Mouse (Mus musculus): Measurements from ENCODE around the gene Zfp114. TPM values are rescaled to one million over a fixed set of nuclear protein-coding genes. Genes with fewer than 3 reads are reported as not detected.

The Zfp114 gene
- 4.8 and 5.3 TPM in 2 replicates for polyA plus RNA-seq (2015; fragmentation: Nextera tagmentation; extraction: Ambion mirVana)

DNA sequence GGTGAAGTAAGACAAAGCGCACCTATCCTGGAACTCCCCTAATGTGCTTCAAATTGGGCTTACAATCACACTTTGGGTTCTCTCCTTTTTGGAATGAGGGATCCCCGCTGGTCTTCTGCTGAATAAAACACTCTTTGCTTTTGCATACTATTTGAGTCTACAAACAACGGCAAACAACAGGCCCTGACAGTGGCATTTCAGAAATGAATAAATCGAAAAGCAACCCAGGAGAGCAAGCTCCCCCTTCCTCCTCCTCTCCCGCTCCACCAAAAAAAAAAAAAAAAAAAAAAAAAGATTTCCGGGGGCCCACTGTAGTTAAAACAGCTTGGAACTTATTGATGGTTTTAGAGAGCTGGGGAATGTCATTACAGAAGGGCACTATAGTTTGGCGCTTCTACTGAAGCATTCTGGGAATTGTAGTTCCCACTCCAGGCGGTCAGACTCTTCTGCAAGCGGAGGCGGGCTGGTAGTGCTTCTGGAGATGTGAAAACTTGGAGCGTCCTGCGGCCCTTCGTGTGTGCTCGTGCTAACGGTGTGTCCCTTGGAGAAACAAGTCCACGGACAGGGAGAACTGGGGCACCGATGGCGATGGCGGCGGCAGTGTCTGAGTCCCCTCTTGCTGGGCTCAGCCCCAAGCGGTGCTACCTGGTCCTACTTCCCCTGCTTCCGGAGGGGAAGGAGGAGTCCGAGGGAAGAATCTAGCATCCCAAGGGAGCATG, at the start of gene Zfp114:
Gene Zfp114, plus strand, starts transcription at position 443 of the 719 bp plus-strand sequence.
- H3K4me1 ChIP-seq (ENCODE audit: control insufficient read depth, insufficient read depth, low read length) = peaks cover 6% of the 10 kb centered on the region; the same call in 1 of the 2 replicates
- ATAC-seq = peak; percentile 92
- 10% methylated on average over 23 of the region's 23 CpGs for WGBS

DNA sequence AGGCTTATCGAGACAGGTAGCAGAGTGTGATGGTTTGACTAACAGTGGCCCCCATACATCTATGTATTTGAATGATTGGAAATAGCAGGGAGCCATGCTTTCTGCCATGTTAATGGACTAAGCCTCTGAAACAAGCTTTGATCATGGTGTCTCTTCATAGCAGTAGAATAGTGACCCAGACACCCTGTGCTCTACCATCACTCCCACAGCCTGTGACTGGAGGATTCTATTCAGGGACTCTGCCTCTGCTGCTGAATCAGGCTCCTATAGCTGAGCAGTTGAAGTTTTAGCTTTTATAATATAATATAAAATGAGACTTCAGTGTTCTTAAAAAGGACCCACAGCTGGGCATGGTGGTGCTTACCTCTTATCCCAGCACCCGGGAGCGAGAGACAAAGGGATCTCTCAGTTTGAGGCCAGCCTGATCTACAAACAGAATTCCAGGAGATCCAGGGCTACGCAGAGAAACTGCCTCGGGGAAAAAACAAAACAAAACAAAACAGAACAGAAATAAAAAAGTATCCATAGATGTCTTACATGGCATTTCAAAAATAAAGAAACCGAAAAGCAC, 41.4 kb upstream of the Zfp114 start:
- H3K36me3 ChIP-seq (ENCODE audit: control insufficient read depth, insufficient read depth, low read length) = peaks cover 21% of the 10 kb centered on the region
- no peaks in the 10 kb centered on the region for H3K9me3 ChIP-seq (replicated peaks; ENCODE audit: control insufficient read depth, low read length, poor library complexity, severe bottlenecking)
- H3K4me2 ChIP-seq (ENCODE audit: low read length) = peak overlapping the region; percentile 86
- H3K4me1 ChIP-seq (ENCODE audit: control insufficient read depth, insufficient read depth, low read length) = peaks cover 10% of the 10 kb centered on the region
- peak overlapping the region; percentile 57 for H3K4me3 ChIP-seq (ENCODE audit: low read depth, low read length)
- H3K27ac ChIP-seq (ENCODE audit: low read length) = peak overlapping the region; percentile 75
- peak; percentile 62 for ATAC-seq
- no peaks in the 10 kb centered on the region for H3K27me3 ChIP-seq (ENCODE audit: control insufficient read depth, insufficient read depth, low read depth, low read length)
- WGBS = 14% methylated on average over 6 of the region's 6 CpGs
- H3K9ac ChIP-seq (ENCODE audit: low read depth, low read length) = peak overlapping the region; percentile 81

More for the DNA sequence above, at the start of gene Zfp114:
- no peaks in the 10 kb centered on the region for H3K9me3 ChIP-seq (replicated peaks; ENCODE audit: control insufficient read depth, low read length, poor library complexity, severe bottlenecking)
- H3K36me3 ChIP-seq (ENCODE audit: control insufficient read depth, insufficient read depth, low read length) = no peaks in the 10 kb centered on the region
- peak within 1 kb of the TSS; percentile 56 for H3K4me3 ChIP-seq (ENCODE audit: low read depth, low read length)
- H3K27me3 ChIP-seq (ENCODE audit: control insufficient read depth, insufficient read depth, low read depth, low read length) = no peaks in the 10 kb centered on the region
- H3K27ac ChIP-seq (ENCODE audit: low read length) = peak within 1 kb of the TSS; percentile 80
- H3K4me2 ChIP-seq (ENCODE audit: low read length) = peak within 1 kb of the TSS; percentile 60
- peak within 1 kb of the TSS; percentile 73 for H3K9ac ChIP-seq (ENCODE audit: low read depth, low read length)

- H3K27ac ChIP-seq (ENCODE audit: low read length) = peak within 1 kb of the TSS; percentile 75
- peak within 1 kb of the TSS; percentile 86 for H3K4me2 ChIP-seq (ENCODE audit: low read length)
- H3K36me3 ChIP-seq (ENCODE audit: control insufficient read depth, insufficient read depth, low read length) = peaks cover 25% of the 10 kb centered on the region
- WGBS = 4% methylated on average over 32 of the region's 32 CpGs
- ATAC-seq = peak; percentile 93
- peaks cover 10% of the 10 kb centered on the region for H3K4me1 ChIP-seq (ENCODE audit: control insufficient read depth, insufficient read depth, low read length)
- no peaks in the 10 kb centered on the region for H3K27me3 ChIP-seq (ENCODE audit: control insufficient read depth, insufficient read depth, low read depth, low read length)
- peak within 1 kb of the TSS; percentile 81 for H3K9ac ChIP-seq (ENCODE audit: low read depth, low read length)
- H3K9me3 ChIP-seq (replicated peaks; ENCODE audit: control insufficient read depth, low read length, poor library complexity, severe bottlenecking) = no peaks in the 10 kb centered on the region
- peak within 1 kb of the TSS; percentile 57 for H3K4me3 ChIP-seq (ENCODE audit: low read depth, low read length)
Observed at GRCm38 (mm10) chr7:24133996-24134828, 40.6 kb upstream of the Zfp114 start, which contains the start of gene Zfp235. TSS of gene Zfp235 (plus strand) at chr7:24134169.

GRCm38 (mm10) chr7:24142566-24142965, 32.3 kb upstream of the Zfp114 start:
- Histone ChIP-seq H3K4me3 (ENCODE audit: low read depth, low read length) (no peak overlapping the region), H3K4me2 (ENCODE audit: low read length) (no peak overlapping the region), H3K9me3 (replicated peaks; ENCODE audit: control insufficient read depth, low read length, poor library complexity, severe bottlenecking) (no peaks in the 10 kb centered on the region), H3K36me3 (ENCODE audit: control insufficient read depth, insufficient read depth, low read length) (peaks cover 45% of the 10 kb centered on the region), H3K27ac (ENCODE audit: low read length) (no peak overlapping the region), H3K9ac (ENCODE audit: low read depth, low read length) (no peak overlapping the region), H3K4me1 (ENCODE audit: control insufficient read depth, insufficient read depth, low read length) (no peaks in the 10 kb centered on the region), H3K27me3 (ENCODE audit: control insufficient read depth, insufficient read depth, low read depth, low read length) (no peaks in the 10 kb centered on the region)
- WGBS = 90% methylated on average over 6 of the region's 6 CpGs
- no peak for ATAC-seq

- 6% methylated on average over 1 of the region's 1 CpGs for WGBS
- H3K4me1 ChIP-seq (ENCODE audit: control insufficient read depth, insufficient read depth, low read length) = no peaks in the 10 kb centered on the region
- no peak overlapping the region for H3K27ac ChIP-seq (ENCODE audit: low read length)
- no peak overlapping the region for H3K4me3 ChIP-seq (ENCODE audit: low read depth, low read length)
- H3K9me3 ChIP-seq (replicated peaks; ENCODE audit: control insufficient read depth, low read length, poor library complexity, severe bottlenecking) = peaks cover 3% of the 10 kb centered on the region
- no peaks in the 10 kb centered on the region for H3K27me3 ChIP-seq (ENCODE audit: control insufficient read depth, insufficient read depth, low read depth, low read length)
- ATAC-seq = no peak
- no peaks in the 10 kb centered on the region for H3K36me3 ChIP-seq (ENCODE audit: control insufficient read depth, insufficient read depth, low read length)
- H3K9ac ChIP-seq (ENCODE audit: low read depth, low read length) = no peak overlapping the region
- no peak overlapping the region for H3K4me2 ChIP-seq (ENCODE audit: low read length)
Observed at GRCm38 (mm10) chr7:24153272-24153671, 21.6 kb upstream of the Zfp114 start.

GRCm38 (mm10) chr7:24172191-24172590, 2.7 kb upstream of the Zfp114 start:
- ATAC-seq = no peak
- Histone ChIP-seq H3K27me3 (ENCODE audit: control insufficient read depth, insufficient read depth, low read depth, low read length) (no peaks in the 10 kb centered on the region), H3K4me1 (ENCODE audit: control insufficient read depth, insufficient read depth, low read length) (peaks cover 6% of the 10 kb centered on the region; the same call in 1 of the 2 replicates), H3K36me3 (ENCODE audit: control insufficient read depth, insufficient read depth, low read length) (no peaks in the 10 kb centered on the region), H3K4me2 (ENCODE audit: low read length) (no peak overlapping the region), H3K27ac (ENCODE audit: low read length) (no peak overlapping the region), H3K9ac (ENCODE audit: low read depth, low read length) (no peak overlapping the region), H3K9me3 (replicated peaks; ENCODE audit: control insufficient read depth, low read length, poor library complexity, severe bottlenecking) (no peaks in the 10 kb centered on the region), H3K4me3 (ENCODE audit: low read depth, low read length) (no peak overlapping the region)
- WGBS = 59% methylated on average over 4 of the region's 4 CpGs

- no peaks in the 10 kb centered on the region for H3K27me3 ChIP-seq (ENCODE audit: control insufficient read depth, insufficient read depth, low read depth, low read length)
- peak overlapping the region; percentile 60 for H3K4me2 ChIP-seq (ENCODE audit: low read length)
- peak overlapping the region; percentile 80; the same call in 1 of the 2 replicates for H3K27ac ChIP-seq (ENCODE audit: low read length)
- WGBS = 57% methylated on average over 6 of the region's 6 CpGs
- peak overlapping the region; percentile 56 for H3K4me3 ChIP-seq (ENCODE audit: low read depth, low read length)
- peak; percentile 32 for ATAC-seq
- peak overlapping the region; percentile 73 for H3K9ac ChIP-seq (ENCODE audit: low read depth, low read length)
- H3K4me1 ChIP-seq (ENCODE audit: control insufficient read depth, insufficient read depth, low read length) = peaks cover 6% of the 10 kb centered on the region; the same call in 1 of the 2 replicates
- H3K36me3 ChIP-seq (ENCODE audit: control insufficient read depth, insufficient read depth, low read length) = no peaks in the 10 kb centered on the region
- no peaks in the 10 kb centered on the region for H3K9me3 ChIP-seq (replicated peaks; ENCODE audit: control insufficient read depth, low read length, poor library complexity, severe bottlenecking)
Observed at GRCm38 (mm10) chr7:24175337-24175711, 464 bp downstream of the Zfp114 start.

DNA sequence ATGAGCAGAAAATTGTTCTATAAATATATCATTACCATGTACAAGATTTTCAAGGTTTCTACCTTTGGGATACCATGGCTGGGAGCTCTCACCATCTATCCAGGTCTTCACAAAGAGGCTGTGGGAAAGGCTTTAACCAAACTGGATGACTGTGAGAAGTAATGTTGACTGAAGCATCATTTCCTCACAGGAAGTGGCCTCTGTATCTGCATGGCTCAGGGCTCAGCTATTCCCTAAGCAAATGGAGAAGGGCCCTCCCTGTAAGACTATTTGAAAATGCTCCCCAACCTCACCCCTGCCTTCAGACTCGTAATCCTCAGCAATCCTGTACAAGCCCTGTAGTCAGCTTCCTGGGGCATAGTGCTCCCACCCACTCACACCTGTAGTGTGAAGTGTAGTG, 12.8 kb downstream of the Zfp114 start:
- H3K9ac ChIP-seq (ENCODE audit: low read depth, low read length) = no peak overlapping the region
- no peak overlapping the region for H3K4me3 ChIP-seq (ENCODE audit: low read depth, low read length)
- H3K4me2 ChIP-seq (ENCODE audit: low read length) = no peak overlapping the region
- no peaks in the 10 kb centered on the region for H3K9me3 ChIP-seq (replicated peaks; ENCODE audit: control insufficient read depth, low read length, poor library complexity, severe bottlenecking)
- no peaks in the 10 kb centered on the region for H3K4me1 ChIP-seq (ENCODE audit: control insufficient read depth, insufficient read depth, low read length)
- H3K27ac ChIP-seq (ENCODE audit: low read length) = no peak overlapping the region
- H3K36me3 ChIP-seq (ENCODE audit: control insufficient read depth, insufficient read depth, low read length) = peaks cover 2% of the 10 kb centered on the region; the same call in 1 of the 2 replicates
- H3K27me3 ChIP-seq (ENCODE audit: control insufficient read depth, insufficient read depth, low read depth, low read length) = no peaks in the 10 kb centered on the region
- ATAC-seq = no peak
- 79% methylated on average over 1 of the region's 1 CpGs for WGBS
